Mouse (Mus musculus) heart, postnatal 0 days (tissue): ENCODE data around the gene Lasp1.
"Not testable (repeated sequence)": the region's sequence is repeated elsewhere in the genome, so short reads cannot be mapped to it uniquely, and the experiment has no call there.

Experiments
- CTCF ChIP-seq: IDR thresholded peaks from 2 replicates; pipeline ENCODE4 v1.5.1; 2016; ENCODE audit warnings: antibody characterized with exemption, control low read depth, low read depth
- EP300 ChIP-seq: IDR thresholded peaks from 2 replicates; pipeline ENCODE4 v1.6.1; 2016; ENCODE audit warnings: antibody characterized with exemption, low read depth

GRCm38 (mm10) chr11:97790778-97791438, 7.9 kb upstream of the Lasp1 start:
- not testable (repeated sequence) for TF ChIP-seq CTCF, EP300
